ENCODE assay signal across 10 mouse cellular contexts in genomic region chr2:115858246-115858645, GRCm38 (mm10).
DNase-seq lines count a peak whose midpoint lies in the region; ATAC-seq lines count a peak whose summit lies in the region.
"Had no signal": no experiment of that assay in that cellular context is flagged by ENCODE, and none has a peak within 500 bp of the region (broad histone marks: within the 10 kb centered on the region; RNA-seq: fewer than 3 reads in every experiment).

No protein-coding gene starts in this region.

- H3K36me3 ChIP-seq in kidney, embryonic 15.5 days = no peaks in the 10 kb centered on the region; the same call in 1 of the 2 replicates
- no peaks in the 10 kb centered on the region for H3K36me3 ChIP-seq in forebrain, embryonic 11.5 days (ENCODE audit: control insufficient read depth, insufficient read depth, low read length)
- no peaks in the 10 kb centered on the region for H3K36me3 ChIP-seq in hindbrain, embryonic 16.5 days (ENCODE audit: control insufficient read depth, insufficient read depth, low read length)
- no peaks in the 10 kb centered on the region for H3K36me3 ChIP-seq in stomach, embryonic 15.5 days
- H3K36me3 ChIP-seq: liver, embryonic 15.5 days had no signal

- peak overlapping the region; percentile 41 for H3K4me2 ChIP-seq in kidney, embryonic 15.5 days
- peak overlapping the region; percentile 39 for H3K4me2 ChIP-seq in forebrain, embryonic 11.5 days (ENCODE audit: low read depth, low read length, severe bottlenecking)
- H3K4me2 ChIP-seq in hindbrain, embryonic 16.5 days (ENCODE audit: low read length) = peak overlapping the region; percentile 16
- no peak overlapping the region for H3K4me2 ChIP-seq in stomach, embryonic 15.5 days

- peak overlapping the region; percentile 12; the same call in 1 of the 2 replicates for H3K4me3 ChIP-seq in kidney, embryonic 15.5 days (replicated peaks)
- H3K4me3 ChIP-seq in forebrain, embryonic 11.5 days (ENCODE audit: low read depth, low read length) = peak overlapping the region; percentile 9; the same call in 1 of the 2 replicates
- H3K4me3 ChIP-seq in hindbrain, embryonic 16.5 days (ENCODE audit: low read length) = peak overlapping the region; percentile 13; the same call in 1 of the 2 replicates
- no peak overlapping the region for H3K4me3 ChIP-seq in stomach, embryonic 15.5 days (replicated peaks)
- H3K4me3 ChIP-seq: liver, embryonic 15.5 days had no signal

- peaks cover 67% of the 10 kb centered on the region for H3K4me1 ChIP-seq in kidney, embryonic 15.5 days
- peaks cover 25% of the 10 kb centered on the region for H3K4me1 ChIP-seq in forebrain, embryonic 11.5 days (replicated peaks; ENCODE audit: control insufficient read depth, insufficient read depth, low read length)
- peaks cover 15% of the 10 kb centered on the region for H3K4me1 ChIP-seq in hindbrain, embryonic 16.5 days (ENCODE audit: control insufficient read depth, insufficient read depth, low read depth, low read length)
- peaks cover 30% of the 10 kb centered on the region for H3K4me1 ChIP-seq in stomach, embryonic 15.5 days
- H3K4me1 ChIP-seq: liver, embryonic 15.5 days had no signal

- H3K27ac ChIP-seq in kidney, embryonic 15.5 days = peak overlapping the region; percentile 76
- H3K27ac ChIP-seq in forebrain, embryonic 11.5 days (ENCODE audit: low read depth, low read length) = peak overlapping the region; percentile 88
- peak overlapping the region; percentile 55 for H3K27ac ChIP-seq in hindbrain, embryonic 16.5 days (ENCODE audit: low read depth, low read length)
- H3K27ac ChIP-seq in stomach, embryonic 15.5 days = peak overlapping the region; percentile 8; the same call in 1 of the 2 replicates
- H3K27ac ChIP-seq: liver, embryonic 15.5 days had no signal

- H3K27me3 ChIP-seq in kidney, embryonic 15.5 days = 0 out of 2 replicates have a peak, but pooled peaks cover 6% of the 10 kb centered on the region
- peaks cover 13% of the 10 kb centered on the region for H3K27me3 ChIP-seq in forebrain, embryonic 11.5 days (ENCODE audit: control insufficient read depth, insufficient read depth, low read length)
- H3K27me3 ChIP-seq in hindbrain, embryonic 16.5 days (replicated peaks; ENCODE audit: control insufficient read depth, insufficient read depth, low read length) = peaks cover 2% of the 10 kb centered on the region; the same call in 1 of the 2 replicates
- no peaks in the 10 kb centered on the region for H3K27me3 ChIP-seq in stomach, embryonic 15.5 days (replicated peaks)

- 13% methylated on average over 8 of the region's 8 CpGs for WGBS in kidney, embryonic 15.5 days
- WGBS in forebrain, embryonic 11.5 days = 2% methylated on average over 8 of the region's 8 CpGs
- 5% methylated on average over 8 of the region's 8 CpGs for WGBS in hindbrain, embryonic 16.5 days
- WGBS in stomach, embryonic 15.5 days = 54% methylated on average over 8 of the region's 8 CpGs

- H3K9ac ChIP-seq in kidney, embryonic 15.5 days = no peak overlapping the region
- H3K9ac ChIP-seq in forebrain, embryonic 11.5 days (ENCODE audit: low read length) = peak overlapping the region; percentile 27; the same call in 1 of the 2 replicates
- H3K9ac ChIP-seq in hindbrain, embryonic 16.5 days (ENCODE audit: low read depth, low read length) = no peak overlapping the region
- no peak overlapping the region for H3K9ac ChIP-seq in stomach, embryonic 15.5 days
- H3K9ac ChIP-seq: liver, embryonic 15.5 days had no signal

- ATAC-seq in kidney, embryonic 15.5 days (replicated peaks; ENCODE audit: low FRiP score) = no peak
- no peak for ATAC-seq in forebrain, embryonic 11.5 days (replicated peaks; ENCODE audit: low FRiP score)
- ATAC-seq in hindbrain, embryonic 16.5 days = no peak
- ATAC-seq in stomach, embryonic 15.5 days (ENCODE audit: insufficient read depth, low FRiP score, low read depth) = no peak

- H3K9me3 ChIP-seq in kidney, embryonic 15.5 days (replicated peaks) = no peaks in the 10 kb centered on the region
- H3K9me3 ChIP-seq in forebrain, embryonic 11.5 days (ENCODE audit: control insufficient read depth, low read length) = no peaks in the 10 kb centered on the region
- H3K9me3 ChIP-seq in hindbrain, embryonic 16.5 days (ENCODE audit: control insufficient read depth, low read length) = no peaks in the 10 kb centered on the region
- no peaks in the 10 kb centered on the region for H3K9me3 ChIP-seq in stomach, embryonic 15.5 days
- H3K9me3 ChIP-seq: liver, embryonic 15.5 days had no signal

- no peak for DNase-seq in kidney, postnatal 14 days
- no peak for DNase-seq in forebrain, embryonic 11.5 days (ENCODE audit: low spot score)
- no peak for DNase-seq in layer of hippocampus, postnatal 14 days (ENCODE audit: low spot score in 2 of 2)
- no peak for DNase-seq in frontal cortex, postnatal 36 days (ENCODE audit: low spot score in 2 of 2)
- DNase-seq: adrenal gland, postnatal 14 days; thymus, postnatal 4 days had no signal

Comparison
In these comparisons a context has a peak if more than half of its experiments do, and no peak if none do; other contexts are left out.
1. H3K27ac ChIP-seq: peak in every context shown above with its lines; median percentile 88 in forebrain, embryonic 11.5 days; 76 in kidney, embryonic 15.5 days; 55 in hindbrain, embryonic 16.5 days; 8 in stomach, embryonic 15.5 days.